Mouse (Mus musculus) testis, adult 2 months (tissue): ENCODE data around the gene Dpp9. TPM values are rescaled to one million over a fixed set of nuclear protein-coding genes. Genes with fewer than 3 reads are reported as not detected.
"Not testable (repeated sequence)": the region's sequence is repeated elsewhere in the genome, so short reads cannot be mapped to it uniquely, and the experiment has no call there.

Experiments used
- H3K27ac ChIP-seq: fragments of 200-500 bp; 2 replicates; pipeline ENCODE4 v1.5.1; 2012; ENCODE audit warnings: low read depth, low read length; ENCODE audit not compliant: control insufficient read depth, insufficient read depth
- H3K27me3 ChIP-seq: fragments of 200-500 bp; 2 replicates; pipeline ENCODE4 v1.6.1; 2012; ENCODE audit warnings: mild to moderate bottlenecking, low read length, moderate library complexity; ENCODE audit not compliant: control insufficient read depth, insufficient read depth
- H3K36me3 ChIP-seq: fragments of 200-500 bp; 2 replicates; pipeline ENCODE4 v1.6.1; 2012; ENCODE audit warnings: mild to moderate bottlenecking, low read length; ENCODE audit not compliant: control insufficient read depth, insufficient read depth
- H3K4me1 ChIP-seq: fragments of 200-500 bp; 2 replicates; pipeline ENCODE4 v1.6.1; 2012; ENCODE audit warnings: low read length; ENCODE audit not compliant: control insufficient read depth, insufficient read depth
- H3K4me3 ChIP-seq: fragments of 200-500 bp; 2 replicates; pipeline ENCODE4 v1.5.1; 2012; ENCODE audit warnings: low read depth, mild to moderate bottlenecking, low read length, moderate library complexity, mixed read lengths; ENCODE audit not compliant: control insufficient read depth
- CTCF ChIP-seq: fragments of 200-500 bp; IDR thresholded peaks from 2 replicates; pipeline ENCODE4 v1.5.1; 2012; ENCODE audit warnings: low read depth, mild to moderate bottlenecking, inconsistent platforms, low read length, moderate library complexity; ENCODE audit not compliant: control insufficient read depth, insufficient read depth, insufficient replicate concordance
- POLR2A ChIP-seq: fragments of 200-500 bp; IDR thresholded peaks from 2 replicates; pipeline ENCODE4 v1.6.1; 2012; ENCODE audit warnings: low read depth, mild to moderate bottlenecking, inconsistent platforms, low read length, moderate library complexity; ENCODE audit not compliant: control insufficient read depth
- polyA plus RNA-seq: library from polyadenylated mRNA; depleted of rRNA; stranded (reverse); fragments of >200 nt; gene quantifications from 2 replicates; pipeline ENCODE4 v1.2.3, GENCODE M21; 2012

Gene Dpp9
- polyA plus RNA-seq, 1 experiment: 12.8 TPM

- Histone ChIP-seq H3K4me1 (peaks cover 10% of the 10 kb centered on the region), H3K4me3 (no peak overlapping the region), H3K27ac (no peak overlapping the region), H3K27me3 (no peaks in the 10 kb centered on the region), H3K36me3 (no peaks in the 10 kb centered on the region)
- TF ChIP-seq POLR2A (no peak), CTCF (no peak)
Observed at GRCm38 (mm10) chr17:56259301-56260037, 40.8 kb upstream of the Dpp9 start.

- not testable (repeated sequence) for H3K36me3 ChIP-seq, H3K27me3 ChIP-seq, H3K27ac ChIP-seq, H3K4me3 ChIP-seq, H3K4me1 ChIP-seq
Observed at GRCm38 (mm10) chr17:56258812-56259211, 40.1 kb upstream of the Dpp9 start.

GRCm38 (mm10) chr17:56258269-56258668 lies 39.6 kb upstream of the Dpp9 start:
- not testable (repeated sequence) for H3K36me3 ChIP-seq, H3K27me3 ChIP-seq, H3K4me3 ChIP-seq

GRCm38 (mm10) chr17:56257181-56257894 lies 38.6 kb upstream of the Dpp9 start:
- TF ChIP-seq POLR2A (no peak), CTCF (no peak)
- Histone ChIP-seq H3K27me3 (no peaks in the 10 kb centered on the region), H3K27ac (no peak overlapping the region), H3K36me3 (no peaks in the 10 kb centered on the region), H3K4me3 (peak overlapping the region; percentile 95), H3K4me1 (peaks cover 10% of the 10 kb centered on the region)

More at GRCm38 (mm10) chr17:56258269-56258668, 39.6 kb upstream of the Dpp9 start:
- H3K27ac ChIP-seq, H3K4me1 ChIP-seq: not testable (repeated sequence)

GRCm38 (mm10) chr17:56256239-56256881 lies 37.7 kb upstream of the Dpp9 start, which contains the start of gene Fem1a:
Gene Fem1a, plus strand, starts transcription at chr17:56256810.
- TF ChIP-seq POLR2A: peak; percentile 59; the same call in 1 of the 2 replicates
- TF ChIP-seq CTCF: no peak
- Histone ChIP-seq H3K27me3 (no peaks in the 10 kb centered on the region), H3K4me3 (peak within 1 kb of the TSS; percentile 95), H3K36me3 (no peaks in the 10 kb centered on the region), H3K4me1 (peaks cover 12% of the 10 kb centered on the region), H3K27ac (peak within 1 kb of the TSS; percentile 95)

GRCm38 (mm10) chr17:56255863-56256238 lies 37.1 kb upstream of the Dpp9 start:
- peak; percentile 81 for TF ChIP-seq POLR2A
- peak; percentile 96 for TF ChIP-seq CTCF
- Histone ChIP-seq H3K4me3 (peak overlapping the region; percentile 95), H3K27ac (peak overlapping the region; percentile 95), H3K36me3 (no peaks in the 10 kb centered on the region), H3K4me1 (peaks cover 16% of the 10 kb centered on the region), H3K27me3 (no peaks in the 10 kb centered on the region)

- H3K4me1 ChIP-seq: peaks cover 20% of the 10 kb centered on the region
- H3K4me3 ChIP-seq: no peak overlapping the region; the same call in 1 of the 2 replicates
- H3K27ac ChIP-seq: no peak overlapping the region
- no peaks in the 10 kb centered on the region for H3K27me3 ChIP-seq
- no peaks in the 10 kb centered on the region for H3K36me3 ChIP-seq
- TF ChIP-seq POLR2A (no peak), CTCF (no peak)
Observed at GRCm38 (mm10) chr17:56255429-56255828, 36.7 kb upstream of the Dpp9 start.
